Mouse (Mus musculus) retina, postnatal 1 day (tissue): ENCODE measurements around the gene Trex1.

Experiments
- DNase-seq: peaks from one replicate; pipeline ENCODE4 v3.0.0-alpha.2; 2012

Trex1 gene

GRCm38 (mm10) chr9:109059136-109059903 lies at the start of gene Trex1:
Gene Trex1 (minus strand): TSS chr9:109059734.
- peak; percentile 88 for DNase-seq

GRCm38 (mm10) chr9:109107341-109107740 lies 47.8 kb upstream of the Trex1 start:
- no peak for DNase-seq

- no peak for DNase-seq
Observed at GRCm38 (mm10) chr9:109105648-109106047, 46.1 kb upstream of the Trex1 start.

GRCm38 (mm10) chr9:109105011-109105410 lies 45.5 kb upstream of the Trex1 start:
- DNase-seq: peak; percentile 37

GRCm38 (mm10) chr9:109104083-109104482 lies 44.5 kb upstream of the Trex1 start:
- DNase-seq: no peak

GRCm38 (mm10) chr9:109103250-109103649 lies 43.7 kb upstream of the Trex1 start:
- no peak for DNase-seq

GRCm38 (mm10) chr9:109102541-109102940 lies 43.0 kb upstream of the Trex1 start:
- no peak for DNase-seq

- no peak for DNase-seq
Observed at GRCm38 (mm10) chr9:109101933-109102445, 42.5 kb upstream of the Trex1 start.

GRCm38 (mm10) chr9:109100307-109100928 lies 40.9 kb upstream of the Trex1 start:
- DNase-seq: no peak

- DNase-seq: peak; percentile 57
Observed at GRCm38 (mm10) chr9:109098969-109099368, 39.4 kb upstream of the Trex1 start.

- DNase-seq: peak; percentile 9
Observed at GRCm38 (mm10) chr9:109098366-109098765, 38.8 kb upstream of the Trex1 start.

GRCm38 (mm10) chr9:109097831-109098230 lies 38.3 kb upstream of the Trex1 start:
- DNase-seq: peak; percentile 77

GRCm38 (mm10) chr9:109097291-109097690 lies 37.8 kb upstream of the Trex1 start:
- no peak for DNase-seq

- DNase-seq: peak; percentile 35
Observed at GRCm38 (mm10) chr9:109096856-109097255, 37.3 kb upstream of the Trex1 start.

- DNase-seq: no peak
Observed at GRCm38 (mm10) chr9:109096251-109096661, 36.7 kb upstream of the Trex1 start.

GRCm38 (mm10) chr9:109095137-109095982 lies 35.8 kb upstream of the Trex1 start, which contains the start of gene Plxnb1:
Gene Plxnb1 (plus strand): TSS chr9:109095389.
- DNase-seq: peak; percentile 89

- DNase-seq: no peak
Observed at GRCm38 (mm10) chr9:109094553-109095136, 35.1 kb upstream of the Trex1 start.

- peak; percentile 26 for DNase-seq
Observed at GRCm38 (mm10) chr9:109093786-109094552, 34.4 kb upstream of the Trex1 start.

- no peak for DNase-seq
Observed at GRCm38 (mm10) chr9:109092799-109093198, 33.3 kb upstream of the Trex1 start.

GRCm38 (mm10) chr9:109091802-109092201 lies 32.3 kb upstream of the Trex1 start:
- no peak for DNase-seq

- DNase-seq: peak; percentile 72
Observed at GRCm38 (mm10) chr9:109090446-109090845, 30.9 kb upstream of the Trex1 start.

- peak; percentile 69 for DNase-seq
Observed at GRCm38 (mm10) chr9:109087987-109088386, 28.5 kb upstream of the Trex1 start.
